Mouse (Mus musculus): Measurements from ENCODE around the gene Dennd2a.
A peak's percentile ranks its signal among the peaks of the same experiment; 100 is the strongest.
"Not testable (repeated sequence)": the region's sequence is repeated elsewhere in the genome, so short reads cannot be mapped to it uniquely, and the experiment has no call there.

Gene Dennd2a

GRCm38 (mm10) chr6:39451033-39451432, 106.6 kb downstream of the Dennd2a start:
- peak; percentile 32 for DNase-seq (ENCODE audit: low read depth, low spot score)

- DNase-seq (ENCODE audit: low read depth, low spot score): no peak
These were observed 107.1 kb downstream of the Dennd2a start for GRCm38 (mm10) chr6:39450580-39450979.

DNA sequence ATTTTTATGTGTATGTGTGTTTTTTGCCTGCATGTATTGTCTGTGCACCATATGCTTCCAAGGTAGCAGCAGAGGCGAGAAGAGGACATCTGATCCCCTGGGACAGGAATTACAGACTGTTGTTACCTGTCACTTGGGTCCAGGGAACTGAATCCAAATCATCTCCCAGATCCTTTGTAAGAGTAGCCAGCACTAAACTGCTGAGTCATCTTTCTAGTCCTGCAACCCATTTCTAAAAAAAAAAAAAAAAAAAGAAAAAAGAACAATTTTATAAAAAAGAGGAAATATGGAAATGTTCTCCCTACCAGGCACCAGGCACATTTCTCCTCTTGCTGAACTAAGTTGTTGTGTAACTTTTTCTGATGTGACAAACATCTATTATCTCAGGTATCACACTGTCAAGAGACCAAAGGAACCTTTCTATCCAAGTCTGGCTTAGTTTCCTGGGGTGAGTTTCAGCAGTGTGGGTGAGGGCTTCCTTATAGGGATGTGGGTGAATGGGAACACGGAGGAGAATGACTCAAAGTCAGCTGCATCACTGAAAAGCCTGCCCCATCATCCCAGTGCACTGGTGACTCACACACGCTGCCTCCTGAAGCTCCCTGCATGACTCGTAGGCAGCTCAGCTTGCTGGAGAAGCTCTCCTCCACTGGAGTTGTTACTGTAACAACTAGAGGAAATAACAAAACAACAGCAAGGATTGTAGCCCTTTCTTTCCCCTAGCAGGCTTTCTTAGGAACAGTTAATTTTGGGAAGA, 110.1 kb downstream of the Dennd2a start:
- DNase-seq (ENCODE audit: low read depth, low spot score): no peak

DNA sequence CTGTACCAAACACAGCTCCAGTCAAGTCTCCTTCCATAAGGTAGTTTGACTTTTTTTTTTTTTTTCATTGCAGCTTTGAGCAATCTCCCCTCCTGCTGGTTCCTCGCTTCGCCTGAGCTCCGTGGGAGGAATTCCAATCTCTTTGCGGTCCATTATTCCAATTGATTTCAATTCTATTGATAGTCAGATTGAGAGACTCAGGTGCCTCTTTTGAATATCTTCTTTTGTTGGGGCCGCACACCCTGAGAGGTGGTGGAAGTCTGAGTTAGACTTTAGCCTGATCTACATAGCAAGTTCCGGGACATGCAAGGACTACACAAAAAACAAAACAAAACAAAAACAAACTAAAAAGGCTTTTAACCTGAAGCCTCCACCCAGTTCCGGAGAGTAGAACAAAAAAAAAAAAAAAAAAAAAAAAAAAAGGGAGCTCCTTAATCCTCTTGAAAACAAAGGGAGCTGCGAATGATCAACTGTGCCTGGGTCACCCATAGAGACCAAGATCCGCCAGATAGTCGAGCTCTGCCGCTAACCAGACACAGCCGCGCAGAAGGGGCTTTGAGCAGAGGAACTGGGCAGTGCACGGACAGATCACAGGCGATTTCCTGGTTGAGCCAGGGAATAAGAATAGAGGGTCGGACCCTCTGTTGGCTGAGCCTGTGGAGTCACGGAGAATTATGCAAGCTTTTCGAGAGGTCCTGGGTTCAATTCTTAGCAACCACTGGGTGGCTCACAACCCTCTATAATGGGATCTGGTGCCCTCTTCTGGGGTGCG, 111.7 kb downstream of the Dennd2a start:
- DNase-seq (ENCODE audit: low read depth, low spot score): no peak

GRCm38 (mm10) chr6:39442786-39443287, 114.8 kb downstream of the Dennd2a start:
- DNase-seq (ENCODE audit: low read depth, low spot score): no peak

GRCm38 (mm10) chr6:39440207-39440606, 117.5 kb downstream of the Dennd2a start:
- no peak for DNase-seq (ENCODE audit: low read depth, low spot score)

DNA sequence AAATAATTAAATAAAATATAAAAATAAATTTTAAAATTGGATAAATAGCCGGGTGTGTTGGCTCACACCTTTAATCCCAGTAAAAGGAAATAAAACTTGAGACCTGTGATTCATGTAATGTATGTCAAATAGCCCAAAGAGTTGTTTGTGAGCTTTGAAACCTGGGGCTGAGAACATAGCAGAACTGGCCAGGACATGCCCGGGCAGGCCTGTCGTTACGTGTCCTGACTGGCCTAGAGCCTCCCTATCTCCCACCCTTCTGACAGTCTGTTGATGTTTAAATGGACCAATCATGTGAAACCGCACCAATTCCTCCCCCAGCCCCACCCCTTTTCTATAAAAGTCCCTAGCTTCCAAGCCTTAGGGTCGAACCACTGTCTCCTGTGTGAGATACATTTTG, 120.1 kb downstream of the Dennd2a start:
- DNase-seq (ENCODE audit: low read depth, low spot score): not testable (repeated sequence)

DNA sequence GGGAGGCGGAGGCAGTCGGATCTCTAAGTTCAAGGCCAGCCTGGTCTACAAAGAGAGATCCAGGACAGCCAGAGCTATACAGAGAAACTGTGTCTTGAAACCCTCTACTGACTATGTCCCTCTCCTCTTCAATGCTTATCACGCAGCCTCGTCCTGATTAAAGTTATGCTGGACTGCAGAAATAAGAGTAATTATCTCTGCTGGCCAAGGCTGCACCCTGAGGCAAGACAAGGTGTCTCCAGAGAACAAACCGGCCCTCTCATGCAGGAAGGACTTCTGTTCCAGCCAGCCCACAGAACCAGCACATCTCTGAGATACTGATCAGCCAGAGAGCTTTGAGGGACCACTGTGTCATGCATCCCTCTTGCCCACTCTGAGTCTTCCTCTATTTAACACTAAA, 121.8 kb downstream of the Dennd2a start:
- DNase-seq (ENCODE audit: low read depth, low spot score): no peak

GRCm38 (mm10) chr6:39434886-39435492, 122.7 kb downstream of the Dennd2a start:
- DNase-seq (ENCODE audit: low read depth, low spot score): no peak

DNA sequence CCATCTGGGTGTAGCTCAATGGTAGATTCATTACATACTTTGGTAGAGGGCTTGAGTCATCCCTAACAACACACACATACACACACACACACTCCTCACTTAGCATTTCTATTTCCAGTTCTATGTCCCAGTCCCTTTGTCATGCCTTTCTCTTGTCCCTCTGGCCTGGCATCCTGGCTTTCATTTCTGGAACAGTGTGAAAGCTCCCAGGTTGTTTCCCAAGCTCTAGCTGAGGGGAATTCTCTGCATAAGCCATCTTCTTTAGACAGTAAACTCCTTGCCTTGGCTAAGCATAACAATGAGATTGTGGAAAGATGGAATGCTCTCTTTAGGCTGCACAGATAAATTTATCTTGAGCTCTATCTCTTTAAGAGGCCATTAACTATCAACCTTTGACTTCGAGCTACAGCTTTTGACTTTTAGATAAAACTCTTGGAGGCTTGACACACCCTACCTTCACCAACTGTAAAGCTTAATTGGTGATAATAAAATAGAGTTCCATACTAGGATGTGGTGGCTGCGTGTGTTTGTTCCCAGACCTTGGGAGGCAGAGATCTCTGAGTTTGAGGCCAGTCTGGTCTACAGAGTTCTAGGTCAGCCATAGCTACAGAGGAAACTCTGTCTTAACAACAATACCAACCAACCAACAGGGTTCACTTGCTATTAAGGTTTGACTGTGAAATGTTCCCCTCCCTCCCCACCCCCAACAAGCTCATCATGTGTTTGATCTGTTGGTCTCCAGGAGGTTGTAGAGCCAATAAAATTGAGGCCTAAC, 123.4 kb downstream of the Dennd2a start:
- DNase-seq (ENCODE audit: low read depth, low spot score): no peak

DNA sequence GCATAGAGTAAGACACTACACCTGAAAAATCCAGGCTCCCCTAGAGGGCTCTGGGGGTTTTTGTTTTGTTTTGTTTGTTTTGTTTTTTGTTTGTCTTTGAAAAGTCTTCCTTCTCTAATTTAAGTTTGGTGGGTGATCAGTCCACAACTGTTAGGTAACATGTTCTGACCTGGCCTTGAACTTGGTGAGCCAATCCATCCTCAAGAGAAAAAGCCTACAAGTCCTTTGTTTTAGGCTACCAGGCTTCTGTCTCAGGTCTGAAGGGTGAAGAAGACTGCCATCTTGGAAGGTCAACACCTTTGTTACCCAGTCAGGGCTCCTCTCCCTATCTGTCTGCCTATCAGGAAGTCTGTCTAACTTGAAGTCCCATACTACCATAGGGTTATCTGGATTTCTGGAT, 124.0 kb downstream of the Dennd2a start:
- DNase-seq (ENCODE audit: low read depth, low spot score): no peak

- DNase-seq (ENCODE audit: low read depth, low spot score): no peak
These were observed 124.5 kb downstream of the Dennd2a start for GRCm38 (mm10) chr6:39433174-39433573.

GRCm38 (mm10) chr6:39430722-39431121, 126.9 kb downstream of the Dennd2a start:
- DNase-seq (ENCODE audit: low read depth, low spot score): no peak

GRCm38 (mm10) chr6:39429007-39429788, 128.5 kb downstream of the Dennd2a start:
- DNase-seq (ENCODE audit: low read depth, low spot score): no peak

DNA sequence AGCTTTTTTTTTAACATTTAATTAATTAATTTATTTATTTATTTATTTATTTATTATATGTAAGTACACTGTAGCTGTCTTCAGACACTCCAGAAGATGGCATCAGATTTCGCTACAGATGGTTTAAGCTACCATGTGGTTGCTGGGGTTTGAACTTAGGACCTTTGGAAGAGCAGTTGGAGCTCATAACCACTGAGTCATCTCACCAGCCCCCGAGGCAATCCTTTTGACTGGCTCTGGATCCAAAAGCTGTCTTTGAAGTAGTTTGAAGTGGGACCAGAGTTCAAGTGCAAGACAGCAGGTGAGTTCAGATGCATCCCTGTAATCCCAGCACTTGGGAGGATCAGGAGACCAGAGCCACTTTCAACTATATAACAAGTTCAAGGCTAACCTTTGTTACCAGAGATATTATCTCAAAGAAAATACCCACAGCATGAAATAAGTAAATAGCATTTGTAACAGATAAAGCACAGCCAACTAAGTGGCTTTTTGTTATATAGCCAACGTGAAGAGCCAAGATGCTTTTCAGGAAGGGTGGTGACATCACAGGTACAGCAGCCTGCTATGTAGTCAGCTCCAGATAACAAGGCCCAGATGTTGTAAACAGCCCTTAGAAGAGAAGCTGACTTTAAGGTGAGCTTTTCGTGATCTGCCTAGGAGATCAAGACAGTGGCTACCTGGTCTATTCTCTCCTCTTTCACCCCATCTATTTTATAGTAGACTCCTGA, 130.2 kb downstream of the Dennd2a start:
- DNase-seq (ENCODE audit: low read depth, low spot score): no peak

GRCm38 (mm10) chr6:39426725-39427124, 130.9 kb downstream of the Dennd2a start:
- DNase-seq (ENCODE audit: low read depth, low spot score): no peak

DNA sequence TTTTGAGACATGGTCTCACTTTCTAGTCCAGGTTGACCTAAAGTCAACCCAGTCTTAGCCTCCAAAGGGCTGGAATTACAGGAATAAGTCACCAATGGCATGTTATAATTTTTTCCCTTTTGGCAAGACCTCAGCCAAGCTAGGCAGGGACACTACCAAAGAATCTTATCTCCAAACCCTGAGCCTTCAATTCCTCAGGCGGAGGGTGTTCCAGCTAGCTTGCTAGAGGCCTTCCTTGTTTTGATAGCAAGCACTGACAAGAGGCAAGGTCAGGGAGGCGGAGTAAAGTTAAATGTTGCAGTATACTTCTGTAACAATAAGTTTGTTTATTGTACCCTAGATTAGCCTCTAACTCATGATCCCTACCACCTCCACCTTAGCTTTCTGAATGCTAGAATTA, 132.5 kb downstream of the Dennd2a start:
- no peak for DNase-seq (ENCODE audit: low read depth, low spot score)

DNA sequence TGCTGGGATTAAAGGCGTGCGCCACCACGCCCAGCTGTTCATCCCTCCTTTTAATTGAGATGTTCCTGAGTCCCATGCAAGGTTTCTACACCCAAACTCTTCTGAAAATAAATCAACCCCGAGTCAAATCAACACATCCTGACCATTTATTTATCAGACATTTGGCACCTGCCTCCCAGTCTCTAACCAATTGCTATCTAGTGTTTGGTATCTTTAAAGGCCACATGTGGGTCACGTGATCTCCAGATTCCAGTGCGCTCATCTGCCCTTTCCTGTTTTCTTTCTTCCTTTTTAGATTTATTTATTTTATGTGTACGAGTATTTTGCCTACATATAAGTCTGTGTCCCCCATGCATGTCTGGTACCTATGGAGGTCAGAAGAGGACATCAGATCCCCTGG, 134.0 kb downstream of the Dennd2a start:
- no peak for DNase-seq (ENCODE audit: low read depth, low spot score)

DNA sequence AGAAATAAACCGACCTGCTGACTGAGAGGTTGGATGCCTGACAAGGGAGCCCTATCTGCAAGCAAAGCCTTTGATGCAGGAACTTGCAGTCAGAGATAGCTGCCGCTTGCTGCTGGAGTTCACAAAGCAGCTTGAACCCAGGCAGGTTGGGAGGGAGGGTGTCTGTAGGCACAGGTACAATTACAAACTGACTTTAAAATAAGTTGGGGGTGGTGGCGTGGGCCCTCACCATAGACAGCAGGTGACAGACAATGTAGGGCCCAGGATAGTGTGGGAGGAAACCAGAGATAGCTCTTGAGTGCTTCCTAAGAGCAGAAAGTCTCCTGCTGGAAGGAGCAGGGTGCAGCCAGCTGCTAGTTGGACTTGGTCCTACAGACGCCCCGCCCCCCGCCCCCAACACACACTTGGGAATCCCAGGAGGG, 134.5 kb downstream of the Dennd2a start:
- no peak for DNase-seq (ENCODE audit: low read depth, low spot score)

DNA sequence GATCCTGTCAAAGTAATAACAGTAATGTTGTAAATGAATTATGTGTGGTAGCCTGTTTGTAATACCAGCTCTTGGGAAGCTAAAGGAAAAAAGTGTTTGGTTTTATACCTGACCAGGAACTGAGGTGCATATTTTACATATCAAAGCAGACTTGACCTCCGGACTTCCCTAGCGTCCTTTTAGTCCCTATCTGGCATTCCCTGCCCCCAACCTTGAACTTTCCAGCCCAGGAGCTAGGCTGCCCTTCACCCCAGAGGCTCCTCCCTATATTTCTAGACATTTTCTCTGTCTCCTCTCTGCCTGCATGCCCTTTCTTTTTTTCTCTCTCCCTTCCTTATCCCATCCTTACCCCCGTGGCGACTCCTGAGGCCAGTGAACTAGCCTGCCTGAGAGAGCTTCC, 136.8 kb downstream of the Dennd2a start:
- no peak for DNase-seq (ENCODE audit: low read depth, low spot score)

Measured in CD4-positive helper T cell, adult 2 months (primary cell).